ENCODE assay signal across 14 mouse cellular contexts in the genomic region with DNA sequence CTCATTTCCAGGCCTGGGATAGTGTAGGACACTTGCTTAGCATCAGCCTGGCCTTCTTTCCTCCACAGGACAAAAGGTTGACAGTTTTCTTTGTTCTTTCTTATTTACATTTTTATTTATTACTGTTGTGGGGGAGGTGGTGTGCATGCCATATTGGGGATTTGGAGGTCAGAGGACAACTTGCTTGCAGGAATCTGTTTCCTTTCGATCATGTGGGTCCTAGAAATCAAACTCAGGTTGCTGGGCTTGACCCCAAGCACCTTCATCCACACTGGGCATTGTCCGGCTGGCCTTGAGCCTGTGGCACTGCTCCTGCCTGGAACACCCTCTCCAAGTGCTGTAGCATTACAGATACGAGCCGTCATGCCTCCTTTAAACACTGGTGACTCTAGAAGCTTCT. TPM values are rescaled to one million over a fixed set of nuclear protein-coding genes. Genes with fewer than 3 reads are reported as not detected.
DNase-seq lines count a peak whose midpoint lies in the region; ATAC-seq lines count a peak whose summit lies in the region.
"Had no signal": no experiment of that assay in that cellular context is flagged by ENCODE, and none has a peak within 500 bp of the region (broad histone marks: within the 10 kb centered on the region; RNA-seq: fewer than 3 reads in every experiment).

No protein-coding gene starts in this region.

- H3K9me3 ChIP-seq in heart, embryonic 13.5 days: no peaks in the 10 kb centered on the region
- H3K9me3 ChIP-seq in midbrain, embryonic 10.5 days (replicated peaks): no peaks in the 10 kb centered on the region
- H3K9me3 ChIP-seq in midbrain, embryonic 16.5 days (replicated peaks; ENCODE audit: control insufficient read depth, low read length, poor library complexity, severe bottlenecking): no peaks in the 10 kb centered on the region
- no peaks in the 10 kb centered on the region for H3K9me3 ChIP-seq in neural tube, embryonic 11.5 days (ENCODE audit: control insufficient read depth, low read length)
- H3K9me3 ChIP-seq: limb, embryonic 12.5 days had no signal

- H3K4me3 ChIP-seq in heart, embryonic 13.5 days: no peak overlapping the region
- H3K4me3 ChIP-seq in midbrain, embryonic 10.5 days: no peak overlapping the region
- no peak overlapping the region for H3K4me3 ChIP-seq in midbrain, embryonic 16.5 days (ENCODE audit: low read depth, low read length)
- H3K4me3 ChIP-seq in neural tube, embryonic 11.5 days (ENCODE audit: low read depth, low read length): no peak overlapping the region
- H3K4me3 ChIP-seq: heart, adult 2 months; layer of hippocampus, adult 2 months; limb, embryonic 12.5 days had no signal

- no peaks in the 10 kb centered on the region for H3K36me3 ChIP-seq in heart, embryonic 13.5 days
- no peaks in the 10 kb centered on the region for H3K36me3 ChIP-seq in midbrain, embryonic 10.5 days
- H3K36me3 ChIP-seq in midbrain, embryonic 16.5 days (ENCODE audit: control insufficient read depth, insufficient read depth, low read length): no peaks in the 10 kb centered on the region
- no peaks in the 10 kb centered on the region for H3K36me3 ChIP-seq in neural tube, embryonic 11.5 days (ENCODE audit: control insufficient read depth, insufficient read depth, low read length)
- H3K36me3 ChIP-seq: limb, embryonic 12.5 days had no signal

- ATAC-seq in heart, embryonic 13.5 days (ENCODE audit: extremely low read depth, insufficient number of reproducible peaks, low FRiP score, low TSS enrichment): no peak
- ATAC-seq in midbrain, embryonic 16.5 days: no peak
- ATAC-seq in neural tube, embryonic 11.5 days (ENCODE audit: insufficient read depth, low FRiP score, low TSS enrichment): peak; percentile 32
- ATAC-seq: activated CD4-positive, CD25-positive, alpha-beta regulatory T cell, adult 4 months; forebrain, postnatal 0 days had no signal

- H3K4me1 ChIP-seq in heart, embryonic 13.5 days: peaks cover 82% of the 10 kb centered on the region
- H3K4me1 ChIP-seq in midbrain, embryonic 10.5 days: peaks cover 56% of the 10 kb centered on the region
- peaks cover 26% of the 10 kb centered on the region for H3K4me1 ChIP-seq in midbrain, embryonic 16.5 days (ENCODE audit: control insufficient read depth, insufficient read depth, low read length)
- peaks cover 36% of the 10 kb centered on the region for H3K4me1 ChIP-seq in neural tube, embryonic 11.5 days (ENCODE audit: control insufficient read depth, insufficient read depth, low read length)

- H3K9ac ChIP-seq in heart, embryonic 13.5 days: no peak overlapping the region
- no peak overlapping the region for H3K9ac ChIP-seq in midbrain, embryonic 16.5 days (ENCODE audit: low read depth, low read length)
- no peak overlapping the region for H3K9ac ChIP-seq in neural tube, embryonic 11.5 days (ENCODE audit: low read length)
- H3K9ac ChIP-seq: forebrain, postnatal 0 days; limb, embryonic 12.5 days had no signal

- no peak overlapping the region; the same call in 1 of the 2 replicates for H3K4me2 ChIP-seq in heart, embryonic 13.5 days
- no peak overlapping the region for H3K4me2 ChIP-seq in midbrain, embryonic 16.5 days (ENCODE audit: low read length)
- H3K4me2 ChIP-seq in neural tube, embryonic 11.5 days (ENCODE audit: low read depth): no peak overlapping the region
- H3K4me2 ChIP-seq: limb, embryonic 12.5 days had no signal

- no peaks in the 10 kb centered on the region for H3K27me3 ChIP-seq in heart, embryonic 13.5 days (replicated peaks)
- H3K27me3 ChIP-seq in midbrain, embryonic 10.5 days (ENCODE audit: low read depth, poor library complexity, severe bottlenecking): 0 out of 2 replicates have a peak, but pooled peaks cover 4% of the 10 kb centered on the region
- H3K27me3 ChIP-seq in midbrain, embryonic 16.5 days (ENCODE audit: control insufficient read depth, insufficient read depth, low read depth, low read length): no peaks in the 10 kb centered on the region
- H3K27me3 ChIP-seq in neural tube, embryonic 11.5 days (ENCODE audit: control insufficient read depth, insufficient read depth, low read length): no peaks in the 10 kb centered on the region
- H3K27me3 ChIP-seq: limb, embryonic 12.5 days had no signal

- WGBS in heart, embryonic 13.5 days: 42% methylated on average over 4 of the region's 4 CpGs
- WGBS in midbrain, embryonic 10.5 days: 20% methylated on average over 4 of the region's 4 CpGs
- WGBS in midbrain, embryonic 16.5 days: 26% methylated on average over 4 of the region's 4 CpGs
- 18% methylated on average over 4 of the region's 4 CpGs for WGBS in neural tube, embryonic 11.5 days

- intact Hi-C loops in heart, postnatal 36 days (cut with DNase I): no loop called here
- intact Hi-C loops in left cerebral cortex, postnatal 4 days (cut with DNase I): no loop called here

- no peak for DNase-seq in heart, postnatal 36 days
- peak; percentile 26 for DNase-seq in midbrain, embryonic 10.5 days (ENCODE audit: low spot score)
- peak; percentile 21 for DNase-seq in embryo, embryonic 11 days
- no peak for DNase-seq in neural tube, embryonic 11.5 days (ENCODE audit: low spot score)
- no peak for DNase-seq in left cerebral cortex, postnatal 4 days
- DNase-seq: forebrain, postnatal 0 days; lung, postnatal 4 days had no signal

- H3K27ac ChIP-seq in heart, embryonic 13.5 days (replicated peaks): peak overlapping the region; percentile 82
- peak overlapping the region; percentile 81 for H3K27ac ChIP-seq in midbrain, embryonic 10.5 days (replicated peaks)
- H3K27ac ChIP-seq in midbrain, embryonic 16.5 days (ENCODE audit: low read length): no peak overlapping the region
- peak overlapping the region; percentile 53; the same call in 1 of the 2 replicates for H3K27ac ChIP-seq in neural tube, embryonic 11.5 days (ENCODE audit: low read depth, low read length)
- H3K27ac ChIP-seq: layer of hippocampus, adult 2 months had no signal

RNA-seq across cellular contexts. Expression of gene Arhgef18, which starts 24.0 kb away (rescaled TPM):
- 4.9 and 5.4 TPM in 2 replicates for polyA plus RNA-seq in heart, embryonic 13.5 days (2015; fragmentation: Nextera tagmentation; extraction: Ambion mirVana)
- 10 to 100 TPM; 18.7 to 20.4 TPM for total RNA-seq in heart, postnatal 36 days (2021)
- polyA plus RNA-seq in midbrain, embryonic 10.5 days (2016; fragmentation: Nextera tagmentation; extraction: Ambion mirVana): 10.3 and 11.8 TPM in 2 replicates
- 12.0 and 12.1 TPM in 2 replicates for polyA plus RNA-seq in midbrain, embryonic 16.5 days (2015; fragmentation: Nextera tagmentation; extraction: Ambion mirVana)
- 9.0 and 10.8 TPM in 2 replicates for polyA plus RNA-seq in neural tube, embryonic 11.5 days (2014; fragmentation: Nextera tagmentation; extraction: Ambion mirVana)
- 10 to 100 TPM; 37.1 to 38.9 TPM for total RNA-seq in left cerebral cortex, postnatal 4 days (2021)

RNA-seq across cellular contexts. Expression of gene Pex11g, which starts 50.6 kb away (rescaled TPM):
- polyA plus RNA-seq in heart, embryonic 13.5 days (2015; fragmentation: Nextera tagmentation; extraction: Ambion mirVana): 4.9 and 7.2 TPM in 2 replicates
- 1 to 10 TPM; 3.2 to 4.1 TPM for total RNA-seq in heart, postnatal 36 days (2021)
- 4.5 and 4.8 TPM in 2 replicates for polyA plus RNA-seq in midbrain, embryonic 10.5 days (2016; fragmentation: Nextera tagmentation; extraction: Ambion mirVana)
- polyA plus RNA-seq in midbrain, embryonic 16.5 days (2015; fragmentation: Nextera tagmentation; extraction: Ambion mirVana): 4.5 and 5.0 TPM in 2 replicates
- polyA plus RNA-seq in neural tube, embryonic 11.5 days (2014; fragmentation: Nextera tagmentation; extraction: Ambion mirVana): 2.9 TPM in 2 replicates
- under 1 TPM; 0.64 to 0.66 TPM for total RNA-seq in left cerebral cortex, postnatal 4 days (2021)

RNA-seq across cellular contexts. Expression of gene Tex45, which starts 53.8 kb away (rescaled TPM):
- polyA plus RNA-seq in heart, embryonic 13.5 days (2015; fragmentation: Nextera tagmentation; extraction: Ambion mirVana): not detected in 2 replicates
- not detected for total RNA-seq in heart, postnatal 36 days (2021)
- not detected in 2 replicates for polyA plus RNA-seq in midbrain, embryonic 10.5 days (2016; fragmentation: Nextera tagmentation; extraction: Ambion mirVana)
- polyA plus RNA-seq in midbrain, embryonic 16.5 days (2015; fragmentation: Nextera tagmentation; extraction: Ambion mirVana): 0.31 and 0.46 TPM in 2 replicates
- 0.20 TPM in 1 of 2 replicates, not detected in the other for polyA plus RNA-seq in neural tube, embryonic 11.5 days (2014; fragmentation: Nextera tagmentation; extraction: Ambion mirVana)
- total RNA-seq in left cerebral cortex, postnatal 4 days (2021): not detected
- total RNA-seq: common myeloid progenitor, adult 5-6 weeks; forebrain, postnatal 0 days had no signal
- polyA plus RNA-seq: activated CD4-positive, CD25-positive, alpha-beta regulatory T cell, adult 4 months; heart, adult 2 months; limb, embryonic 12.5 days had no signal

Comparison
In these comparisons a context has a peak if more than half of its experiments do, and no peak if none do; other contexts are left out.
1. DNase-seq: peak in midbrain, embryonic 10.5 days (single experiment) and embryo, embryonic 11 days (single experiment); none in heart, postnatal 36 days (0 of 2), neural tube, embryonic 11.5 days (single experiment) and left cerebral cortex, postnatal 4 days (single experiment).